Mouse (Mus musculus): ENCODE results near the gene D430041D05Rik.
A peak's percentile ranks its signal among the peaks of the same experiment; 100 is the strongest.

D430041D05Rik gene

DNA sequence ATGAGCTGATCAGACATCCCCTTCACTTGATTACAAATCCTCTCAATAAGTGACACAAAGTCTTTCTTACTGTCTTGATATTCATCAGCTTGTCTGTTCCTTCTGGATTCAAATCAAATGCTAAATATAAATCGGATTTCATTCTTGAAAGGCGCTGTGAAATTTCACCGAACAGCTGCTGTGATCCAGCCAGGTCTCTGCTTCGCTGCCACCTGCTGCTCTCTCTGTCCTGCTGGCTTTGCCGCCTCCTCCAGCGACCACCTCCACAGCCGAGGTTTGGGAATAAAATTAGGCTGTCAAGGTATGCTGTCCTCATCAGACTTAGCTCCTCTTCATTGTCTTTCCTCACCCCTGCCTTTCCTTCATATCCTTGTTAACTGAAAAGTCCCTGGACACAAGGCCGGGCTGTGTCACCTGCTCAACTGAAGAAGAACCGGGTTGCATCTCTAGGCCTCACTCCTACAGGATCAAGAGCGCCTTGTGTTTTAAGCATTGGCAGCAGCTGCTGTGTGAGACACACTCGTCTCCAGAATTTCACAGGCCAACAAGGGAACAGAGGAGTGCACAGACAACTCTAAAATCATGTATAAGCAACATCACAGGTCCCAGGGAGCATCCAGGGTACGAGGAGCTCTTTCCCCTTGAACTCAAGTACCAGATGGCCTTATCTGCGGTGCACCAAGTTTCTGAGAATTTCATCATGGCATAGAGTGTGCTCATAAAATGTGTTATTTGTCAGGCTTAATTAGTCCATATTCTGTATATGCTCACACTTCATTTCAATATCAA is 59.2 kb downstream of the D430041D05Rik start:
- no peak for DNase-seq (ENCODE audit: low spot score in 2 of 2)

DNA sequence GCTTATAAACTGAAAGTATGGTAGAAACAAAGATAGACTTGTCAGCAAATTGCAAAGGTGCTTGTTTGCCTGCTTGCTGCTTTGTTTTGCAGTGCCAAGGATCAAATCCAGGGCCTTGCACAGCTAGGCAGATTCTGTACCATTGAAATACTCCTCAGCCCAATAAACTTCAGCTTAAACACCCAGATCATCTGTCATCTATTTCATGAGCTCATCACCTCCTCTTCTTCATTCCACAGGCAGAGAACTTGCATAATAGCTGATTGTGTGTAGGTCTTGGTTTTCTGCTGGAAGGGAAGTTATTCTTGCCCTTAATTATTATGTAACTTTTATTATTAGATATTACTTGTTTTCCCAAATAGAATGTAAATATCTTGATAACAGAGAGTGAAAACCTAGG is 73.2 kb downstream of the D430041D05Rik start:
- no peak for DNase-seq (ENCODE audit: low spot score in 2 of 2)

DNA sequence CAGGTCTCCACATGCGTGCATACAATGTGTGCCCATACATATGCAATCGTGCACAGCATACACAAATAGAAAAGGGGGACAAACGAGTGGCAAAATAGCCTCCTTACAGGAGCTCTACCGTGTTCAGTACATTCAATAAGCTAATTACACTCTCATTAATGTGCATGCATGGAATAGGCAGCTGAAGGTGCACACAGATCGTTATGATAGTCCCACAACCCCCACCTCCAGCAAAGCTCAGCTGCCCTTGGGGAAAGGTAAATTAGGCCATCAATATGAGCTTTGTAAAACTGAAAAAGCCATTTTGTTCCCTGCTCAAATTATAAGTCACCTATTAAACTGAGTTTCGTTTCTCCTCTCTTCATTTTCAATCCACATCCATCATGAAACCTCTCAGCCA is 75.0 kb downstream of the D430041D05Rik start:
- no peak for DNase-seq (ENCODE audit: low spot score in 2 of 2)

DNA sequence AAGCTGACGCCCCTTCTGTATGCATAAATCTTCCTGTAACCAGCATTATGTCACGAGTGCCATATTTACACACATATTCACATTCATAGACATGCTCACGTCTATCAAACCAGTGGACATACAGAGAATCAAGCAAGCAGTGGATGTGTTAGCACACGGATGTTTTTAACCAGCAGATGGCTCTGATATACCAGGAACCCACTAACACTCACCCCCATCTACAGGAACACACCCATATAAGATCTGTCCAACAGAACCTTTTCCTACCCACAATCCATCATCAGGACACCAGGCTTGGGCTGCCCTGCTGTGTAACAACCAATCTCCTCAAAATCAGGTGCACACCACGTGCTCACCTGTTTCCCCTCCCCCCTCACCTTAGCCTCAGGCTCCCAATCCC is 76.9 kb downstream of the D430041D05Rik start:
- no peak for DNase-seq (ENCODE audit: low spot score in 2 of 2)

DNA sequence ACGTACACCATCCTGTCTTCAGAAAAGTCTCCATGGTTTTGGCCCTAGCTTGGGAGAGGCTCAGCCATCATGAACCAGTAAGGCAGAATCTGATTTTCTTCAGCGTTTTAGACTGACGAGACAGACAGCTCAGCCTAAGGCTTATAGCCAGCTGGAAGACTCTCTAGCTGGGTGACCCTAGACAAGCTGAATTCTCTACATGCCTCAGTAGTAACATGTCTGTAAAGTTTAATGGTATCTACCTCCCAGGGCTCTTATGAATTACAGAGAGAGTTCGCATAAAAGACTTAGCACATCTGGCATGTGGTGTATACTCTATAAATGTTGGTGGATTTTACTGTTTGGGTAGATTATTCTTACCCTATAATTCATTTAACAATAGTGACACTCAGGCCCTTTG is 78.1 kb downstream of the D430041D05Rik start:
- no peak for DNase-seq (ENCODE audit: low spot score in 2 of 2)

DNA sequence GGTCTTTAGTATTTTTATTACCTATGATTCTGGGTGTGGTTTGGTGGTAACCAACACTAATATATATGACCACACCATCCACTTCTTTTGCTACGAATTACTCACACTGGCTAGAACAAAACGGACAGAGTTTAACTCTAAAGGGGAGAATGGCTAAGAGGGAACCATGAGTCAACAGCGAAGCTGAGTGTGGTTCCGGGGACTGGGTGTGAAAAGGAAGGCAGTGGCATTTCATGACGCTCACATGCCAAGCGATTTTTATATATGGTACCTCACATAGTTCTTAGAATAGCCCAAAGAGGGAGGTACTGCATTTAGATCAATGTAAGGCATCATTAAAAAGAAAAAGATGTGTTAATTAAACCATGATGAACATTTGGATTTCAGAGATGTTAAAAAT is 79.6 kb downstream of the D430041D05Rik start:
- no peak for DNase-seq (ENCODE audit: low spot score in 2 of 2)

DNA sequence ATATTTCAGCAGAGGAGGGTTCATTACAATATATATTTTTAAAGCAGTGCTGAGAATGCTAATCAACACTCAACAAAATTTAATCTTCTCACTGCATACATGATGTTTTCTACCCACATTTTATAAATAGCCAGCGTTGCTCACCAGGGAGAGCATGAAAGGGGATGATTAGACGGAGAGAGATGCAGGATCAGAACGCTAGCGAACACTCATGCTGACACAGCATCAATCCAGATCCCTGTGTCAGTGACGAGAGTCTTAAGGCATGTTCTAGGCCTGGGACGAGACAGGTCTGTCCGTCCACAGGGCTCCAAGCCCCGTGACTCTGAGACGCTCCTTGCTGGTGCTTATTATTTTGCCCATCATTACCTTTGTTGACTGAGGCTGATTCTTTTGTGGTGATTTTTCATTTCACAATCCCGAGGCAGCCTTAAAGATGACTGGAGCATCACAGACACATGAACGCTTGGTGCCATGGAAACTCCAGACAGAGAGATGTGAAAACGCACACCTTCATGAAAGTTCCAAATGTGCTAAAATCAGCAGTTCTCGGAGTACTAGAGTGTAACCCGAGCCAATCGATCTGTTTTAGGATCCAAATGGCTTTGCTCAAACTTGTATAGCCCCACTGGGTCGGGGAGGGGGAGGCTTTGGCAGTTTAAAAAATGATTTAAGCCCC is 83.6 kb downstream of the D430041D05Rik start:
- DNase-seq (ENCODE audit: low spot score in 2 of 2) = no peak

DNA sequence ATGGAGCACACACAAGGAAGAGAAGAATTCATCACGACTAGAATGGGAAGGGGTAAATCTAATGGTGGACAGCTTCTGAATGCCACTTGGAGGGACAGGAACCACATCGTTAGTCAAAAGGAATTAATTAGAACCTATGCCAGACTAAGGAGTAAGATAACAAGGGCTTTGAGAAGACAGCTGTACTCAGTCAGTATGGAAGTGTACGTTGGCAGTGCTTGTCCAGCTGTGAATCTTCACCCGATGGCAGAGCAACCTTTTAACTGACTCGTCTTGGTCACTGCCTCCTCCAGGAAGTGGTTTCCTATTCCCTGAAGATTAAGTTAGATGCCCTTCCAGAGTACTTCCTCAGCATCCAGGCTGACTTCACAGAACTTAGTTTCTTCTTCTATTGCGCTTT is 87.0 kb downstream of the D430041D05Rik start:
- no peak for DNase-seq (ENCODE audit: low spot score in 2 of 2)

DNA sequence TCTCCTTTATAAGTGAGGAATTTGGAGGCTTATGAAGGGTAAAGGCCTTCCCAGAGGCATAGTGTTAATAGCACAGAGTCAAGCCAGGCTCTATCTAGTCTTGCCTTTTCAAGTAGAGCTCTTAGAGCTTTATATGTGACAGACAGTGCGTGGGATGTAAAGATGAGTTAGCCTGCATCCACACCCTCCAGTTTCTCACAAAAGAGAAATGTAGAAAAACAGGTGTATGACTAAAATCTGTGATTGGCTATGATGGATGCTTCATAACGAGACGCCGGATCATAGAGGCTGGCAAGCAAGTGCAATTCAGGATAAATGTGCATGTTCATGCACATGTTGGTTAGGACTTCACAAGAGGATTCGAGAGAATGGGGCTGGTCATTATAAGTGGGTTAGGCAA is 87.5 kb downstream of the D430041D05Rik start:
- DNase-seq (ENCODE audit: low spot score in 2 of 2) = no peak

DNA sequence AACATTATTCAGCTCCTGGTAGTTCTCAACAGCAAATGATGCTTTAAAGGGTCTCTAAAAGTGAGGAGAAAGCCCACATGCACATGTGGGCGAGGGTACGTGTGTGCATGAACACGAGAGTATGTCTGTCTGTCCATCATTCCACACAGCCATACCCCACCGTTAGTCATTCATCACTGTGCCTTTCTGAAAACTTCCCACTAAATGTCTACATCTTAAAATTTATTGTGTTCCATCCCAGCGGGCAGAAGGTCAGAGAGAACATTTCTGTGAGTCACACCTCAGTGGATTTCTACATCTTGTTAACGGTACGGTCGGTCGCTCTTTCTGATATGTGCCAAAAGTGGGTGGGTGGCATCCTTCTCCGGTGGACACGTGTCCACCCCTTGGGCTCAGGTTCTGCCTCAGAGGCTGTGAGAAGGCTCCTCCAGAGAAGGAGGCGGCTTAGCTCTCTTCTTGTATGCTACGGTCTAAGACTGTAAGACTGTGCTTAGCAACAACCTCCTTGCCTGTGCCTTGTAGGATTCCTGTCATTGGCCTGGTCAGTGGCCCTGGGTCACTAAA is 90.7 kb downstream of the D430041D05Rik start:
- DNase-seq (ENCODE audit: low spot score in 2 of 2) = no peak

DNA sequence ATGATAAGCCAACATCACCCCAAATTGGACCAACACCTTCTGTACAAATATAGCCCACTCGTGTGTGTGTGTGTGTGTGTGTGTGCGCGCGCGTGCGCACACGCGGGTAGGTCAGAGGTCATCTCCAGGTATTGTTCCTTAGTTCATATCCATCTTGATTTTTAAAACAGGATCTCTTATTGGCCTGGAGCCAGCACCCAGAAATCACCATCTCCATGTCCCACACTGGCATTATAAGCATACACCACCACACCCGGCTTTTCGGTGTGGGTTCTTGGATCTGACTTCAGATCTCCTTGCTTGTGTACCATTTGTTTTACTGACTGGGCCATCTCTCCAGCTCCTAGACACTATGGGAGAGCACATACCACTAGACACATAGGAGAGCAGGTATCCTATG is 91.4 kb downstream of the D430041D05Rik start:
- no peak for DNase-seq (ENCODE audit: low spot score in 2 of 2)

DNA sequence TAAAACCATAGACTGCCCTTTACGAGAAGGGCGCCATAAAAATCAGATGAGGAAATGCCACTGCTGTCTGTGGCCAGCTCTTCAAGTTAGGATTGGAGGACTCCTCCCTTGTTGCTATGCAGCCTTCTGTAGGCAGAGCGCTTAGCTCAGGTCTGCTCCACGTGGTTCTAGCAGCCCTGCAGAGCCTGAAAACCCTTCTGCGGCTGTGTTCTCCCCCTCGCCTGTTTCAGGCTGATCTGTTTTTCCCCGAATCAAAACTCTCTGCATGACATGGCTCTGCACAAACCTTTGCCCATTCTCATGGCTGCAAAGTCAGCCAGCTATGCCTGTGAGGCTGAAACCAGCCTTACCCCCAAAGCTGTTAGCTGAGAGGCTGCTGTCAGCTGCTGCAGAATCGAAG is 91.9 kb downstream of the D430041D05Rik start:
- DNase-seq (ENCODE audit: low spot score in 2 of 2) = no peak

DNA sequence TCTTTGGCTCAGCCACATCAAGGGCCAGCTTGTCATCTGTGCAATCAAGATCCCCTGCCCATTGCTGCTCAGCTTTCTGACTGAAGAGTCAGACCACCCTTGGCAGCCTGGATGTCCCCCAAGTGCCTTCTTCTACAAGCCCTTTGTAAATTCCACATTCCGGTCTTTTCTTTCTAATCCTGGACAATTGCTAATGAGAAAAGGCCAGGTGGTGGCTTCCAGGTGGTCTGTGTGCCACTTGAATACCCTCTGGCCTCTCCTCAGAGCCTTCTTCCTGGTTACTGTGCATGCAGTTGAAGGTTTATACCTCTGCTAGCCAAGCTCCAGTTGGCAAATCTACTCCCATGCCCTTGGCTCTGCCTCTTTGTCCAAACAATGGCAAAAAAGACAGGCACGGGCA is 92.6 kb downstream of the D430041D05Rik start:
- DNase-seq (ENCODE audit: low spot score in 2 of 2) = no peak

DNA sequence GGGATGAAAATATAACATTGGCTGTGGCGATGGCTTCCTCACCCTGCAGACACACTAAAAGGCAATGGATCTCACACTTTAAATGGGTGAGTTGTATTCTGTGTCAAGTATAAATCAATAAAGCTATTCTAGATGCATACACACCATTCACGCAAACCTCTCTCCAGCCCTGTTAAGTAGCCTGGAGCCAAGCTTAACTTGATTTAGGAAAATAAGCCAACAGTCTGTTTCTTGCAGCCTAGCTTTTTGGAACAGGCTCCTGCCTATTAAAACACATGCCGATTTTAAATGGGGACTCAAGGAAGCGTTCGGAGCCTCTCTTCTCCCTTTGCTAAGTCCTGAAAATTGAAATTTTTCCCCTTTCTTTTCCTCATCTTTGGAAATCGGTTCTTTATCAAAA is 93.2 kb downstream of the D430041D05Rik start:
- DNase-seq (ENCODE audit: low spot score in 2 of 2) = no peak

DNA sequence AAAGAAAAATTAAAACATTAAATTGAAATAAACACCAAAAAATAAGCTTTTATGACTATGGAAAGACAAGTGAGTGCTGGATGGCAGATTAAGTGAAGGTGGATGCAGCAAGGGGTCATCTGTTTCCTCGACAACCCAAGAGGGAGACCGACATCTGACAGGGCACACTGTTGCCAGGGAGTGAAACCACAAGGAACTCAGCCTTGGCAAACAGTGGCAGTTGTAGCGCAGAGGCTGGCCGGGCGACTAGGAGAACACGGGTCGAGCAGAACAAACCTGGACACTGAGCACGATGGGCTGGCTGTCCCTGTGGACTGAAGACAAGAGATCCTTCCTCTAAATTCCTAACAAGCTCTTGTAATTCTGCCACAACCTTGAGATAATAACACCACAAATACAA is 94.3 kb downstream of the D430041D05Rik start:
- no peak for DNase-seq (ENCODE audit: low spot score in 2 of 2)

DNA sequence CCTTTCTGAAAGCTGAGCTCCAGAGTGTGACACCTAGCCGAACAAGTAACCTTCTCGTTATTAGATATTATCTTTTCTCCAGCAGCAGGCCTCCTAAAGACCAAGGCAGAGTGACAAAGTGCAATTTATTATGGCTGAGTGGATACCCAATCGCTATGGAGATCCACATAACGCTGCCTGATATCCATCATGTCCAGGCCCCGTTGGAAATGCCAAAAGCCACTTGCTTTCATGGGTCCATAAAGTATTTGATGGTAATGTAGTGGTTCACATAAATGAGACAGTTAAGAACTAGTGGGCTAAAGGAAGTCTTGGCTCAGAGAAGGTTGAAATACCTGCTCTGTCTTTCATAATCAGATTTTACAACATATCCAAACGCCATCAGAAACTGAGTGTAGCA is 97.6 kb downstream of the D430041D05Rik start:
- no peak for DNase-seq (ENCODE audit: low spot score in 2 of 2)

DNA sequence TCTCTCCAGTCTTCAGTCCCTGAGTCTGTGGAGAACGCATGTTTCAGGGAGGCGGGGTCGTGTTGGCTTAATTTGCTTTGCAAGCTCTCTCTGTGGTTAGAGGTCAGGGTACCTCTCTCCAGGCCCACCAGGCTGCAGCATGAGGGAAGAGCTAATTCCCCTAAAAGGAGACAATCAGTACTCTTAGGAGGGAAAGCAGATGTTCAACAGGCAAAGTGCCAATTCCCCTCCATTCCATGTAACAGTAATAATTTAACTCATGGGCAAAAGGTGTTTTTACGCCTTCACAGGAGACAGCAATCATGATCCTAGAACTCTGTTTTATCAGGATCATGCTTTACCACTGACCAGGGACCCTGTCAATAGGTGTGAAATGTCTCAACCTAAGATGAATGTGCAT is 103.7 kb downstream of the D430041D05Rik start:
- DNase-seq (ENCODE audit: low spot score in 2 of 2) = no peak

DNA sequence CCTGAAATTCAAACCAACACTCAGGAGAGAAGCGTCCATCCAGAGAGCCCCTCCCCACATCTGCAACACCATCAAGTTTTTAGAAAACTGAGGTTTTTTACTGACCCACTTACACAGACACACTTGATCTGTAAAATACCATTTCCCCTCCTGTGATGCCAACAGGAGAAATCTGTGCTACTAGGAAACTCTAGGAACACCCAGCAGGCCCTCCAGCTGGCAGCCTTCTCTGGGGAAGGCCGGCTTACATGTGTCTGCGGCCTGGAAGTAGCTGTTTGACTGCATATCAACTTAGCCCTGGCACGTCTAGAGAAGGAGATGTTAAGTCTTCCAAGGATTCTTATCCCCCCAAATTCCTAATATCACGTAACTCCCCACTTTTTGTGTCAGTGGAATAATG is 105.1 kb downstream of the D430041D05Rik start:
- no peak for DNase-seq (ENCODE audit: low spot score in 2 of 2)

DNA sequence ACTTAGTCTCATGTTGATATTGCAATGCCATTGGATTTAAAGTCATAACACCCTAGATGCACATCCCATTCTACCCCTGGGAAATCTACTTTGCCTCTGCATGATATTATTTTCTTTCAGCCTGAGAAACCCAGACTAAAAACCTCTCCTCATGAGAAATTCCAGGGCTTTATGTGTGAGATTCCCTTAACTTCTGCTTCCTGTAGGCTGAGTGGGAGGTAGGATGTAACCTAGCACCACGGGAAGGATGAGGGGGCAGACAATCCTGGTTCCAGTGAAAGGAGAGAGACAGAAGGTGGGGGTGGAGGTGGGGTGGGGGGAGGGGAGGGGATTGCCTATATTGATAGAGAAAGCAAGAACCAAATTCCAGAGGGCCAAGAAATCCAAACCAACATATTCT is 110.9 kb downstream of the D430041D05Rik start:
- no peak for DNase-seq (ENCODE audit: low spot score in 2 of 2)

DNA sequence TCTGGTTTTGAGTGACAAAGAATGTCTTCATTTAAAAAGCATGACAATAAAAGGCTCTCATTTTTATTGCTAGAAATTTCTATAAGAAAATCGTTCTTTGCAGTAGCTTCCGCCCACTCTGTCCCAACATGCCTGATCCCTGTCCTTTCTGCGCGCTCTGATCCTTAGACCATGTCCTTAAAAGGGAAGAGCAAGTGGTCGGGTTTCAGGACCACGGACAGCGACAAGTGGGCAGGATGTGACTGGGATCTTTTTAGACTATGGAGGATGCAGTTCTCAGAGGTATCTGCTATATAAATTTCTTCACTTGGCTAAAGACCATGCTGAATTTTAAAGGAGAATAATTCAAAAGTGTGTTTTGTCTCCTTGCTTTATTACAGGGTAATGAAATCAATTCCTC is 111.7 kb downstream of the D430041D05Rik start:
- DNase-seq (ENCODE audit: low spot score in 2 of 2) = peak in 1 of 2 experiments; percentile 16

DNA sequence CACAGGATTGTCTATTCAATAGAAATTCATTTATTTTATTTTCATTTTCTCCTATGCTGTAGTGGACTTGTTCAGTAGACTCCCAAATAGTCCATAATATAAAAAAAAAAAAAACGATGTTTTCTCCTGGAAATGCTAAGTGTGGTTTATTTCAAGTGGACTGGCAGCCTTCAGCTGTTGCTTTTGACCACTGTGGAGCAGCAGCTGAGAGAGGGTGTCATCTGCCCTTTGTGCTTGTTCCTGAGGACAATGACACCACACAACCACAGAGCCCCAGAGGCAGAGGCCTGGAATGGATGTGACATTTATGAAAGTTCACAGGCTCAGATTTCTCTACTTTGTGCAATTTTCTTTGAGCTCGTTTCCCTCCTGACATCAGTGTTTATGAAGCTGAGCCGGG is 124.0 kb downstream of the D430041D05Rik start:
- DNase-seq (ENCODE audit: low spot score in 2 of 2) = no peak

DNA sequence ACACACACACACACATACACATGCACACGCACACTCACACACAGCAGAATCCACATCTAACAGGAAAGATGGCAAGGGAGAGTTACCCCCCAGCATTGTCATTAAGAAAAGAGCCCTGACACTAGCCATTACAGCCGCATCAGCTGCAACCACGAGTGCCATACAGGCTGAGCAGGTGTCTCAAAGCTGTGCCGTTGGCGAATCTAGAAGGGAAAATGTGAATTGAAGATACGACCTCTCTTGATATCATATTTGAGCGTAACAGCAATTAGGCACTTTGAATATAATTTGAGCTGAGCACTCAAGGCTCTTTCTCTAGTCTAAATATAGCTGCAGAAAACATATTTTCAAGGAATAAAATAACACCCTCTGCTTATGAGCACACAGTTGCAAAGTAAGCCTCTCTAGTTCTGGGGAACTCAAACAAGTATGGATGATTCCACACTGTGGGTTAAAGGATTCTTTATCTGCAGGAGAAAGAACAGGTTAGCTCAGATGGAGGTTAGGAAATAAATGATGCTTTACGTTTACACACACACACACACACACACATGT is 127.3 kb downstream of the D430041D05Rik start:
- no peak for DNase-seq (ENCODE audit: low spot score in 2 of 2)

DNA sequence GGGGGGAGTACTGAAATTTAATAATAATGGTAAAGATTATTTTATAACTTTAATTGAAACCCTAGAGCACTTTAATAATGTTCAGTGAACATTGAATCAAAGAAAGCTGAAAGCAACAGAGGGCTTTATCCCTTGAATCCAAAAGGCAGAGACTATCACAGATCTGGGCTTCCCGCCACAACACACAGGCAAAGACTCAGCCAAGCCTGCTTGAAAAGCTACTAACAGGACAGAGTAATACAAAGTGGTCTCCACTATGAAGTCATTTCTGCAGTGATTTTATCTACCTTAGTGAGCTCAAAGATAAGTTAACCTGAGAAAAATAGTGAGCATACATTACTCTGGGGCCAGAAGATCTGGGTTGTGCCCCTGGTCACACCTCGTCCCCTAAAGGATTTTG is 128.0 kb downstream of the D430041D05Rik start:
- DNase-seq (ENCODE audit: low spot score in 2 of 2) = no peak
